Mouse (Mus musculus) myocyte (in vitro differentiated cells): Measurements from ENCODE around the gene Agmat.

Experiments
- CEBPB ChIP-seq: IDR thresholded peaks from 2 replicates; pipeline ENCODE4 v1.6.1; 2011; ENCODE audit warnings: mild to moderate bottlenecking, moderate library complexity; ENCODE audit not compliant: poor library complexity, insufficient read depth, severe bottlenecking
- E2F4 ChIP-seq: IDR thresholded peaks from one replicate; pipeline ENCODE4 v1.6.1; 2011; ENCODE audit warnings: mild to moderate bottlenecking, control low read depth, moderate library complexity; ENCODE audit not compliant: insufficient read depth
- MAX ChIP-seq: IDR thresholded peaks from one replicate; pipeline ENCODE4 v1.6.1; 2011; ENCODE audit warnings: low read depth, mild to moderate bottlenecking, control low read depth
- MYOD1 ChIP-seq, 3 experiments: IDR thresholded peaks; one replicate each; pipeline ENCODE4 v1.6.1; 2011; ENCODE audit warnings: control low read depth in 2 of 3, low read depth in 2 of 3, mild to moderate bottlenecking in 2 of 3, moderate library complexity in 1 of 3; ENCODE audit not compliant: insufficient read length in 2 of 3, control insufficient read depth in 1 of 3
- MYOG ChIP-seq, 3 experiments: IDR thresholded peaks; one replicate each; pipeline ENCODE4 v1.6.1; 2011; ENCODE audit warnings: control low read depth in 2 of 3, low read depth in 2 of 3, mild to moderate bottlenecking in 2 of 3; ENCODE audit not compliant: insufficient read length in 2 of 3, control insufficient read depth in 1 of 3, insufficient read depth in 1 of 3
- POLR2A ChIP-seq: IDR thresholded peaks from one replicate; pipeline ENCODE4 v1.6.1; 2011; ENCODE audit warnings: low read depth, mild to moderate bottlenecking, control low read depth, moderate library complexity; ENCODE audit not compliant: insufficient read length
- REST ChIP-seq: IDR thresholded peaks from one replicate; pipeline ENCODE4 v1.6.1; 2011; ENCODE audit warnings: mild to moderate bottlenecking, control low read depth, moderate library complexity; ENCODE audit not compliant: insufficient read depth, insufficient read length
- TCF3 ChIP-seq: IDR thresholded peaks from one replicate; pipeline ENCODE4 v1.6.1; 2011; ENCODE audit warnings: low read depth, control low read depth; ENCODE audit not compliant: insufficient read length
- USF1 ChIP-seq: IDR thresholded peaks from one replicate; pipeline ENCODE4 v1.6.1; 2011; ENCODE audit warnings: low read depth, mild to moderate bottlenecking, control low read depth, moderate library complexity

DNA sequence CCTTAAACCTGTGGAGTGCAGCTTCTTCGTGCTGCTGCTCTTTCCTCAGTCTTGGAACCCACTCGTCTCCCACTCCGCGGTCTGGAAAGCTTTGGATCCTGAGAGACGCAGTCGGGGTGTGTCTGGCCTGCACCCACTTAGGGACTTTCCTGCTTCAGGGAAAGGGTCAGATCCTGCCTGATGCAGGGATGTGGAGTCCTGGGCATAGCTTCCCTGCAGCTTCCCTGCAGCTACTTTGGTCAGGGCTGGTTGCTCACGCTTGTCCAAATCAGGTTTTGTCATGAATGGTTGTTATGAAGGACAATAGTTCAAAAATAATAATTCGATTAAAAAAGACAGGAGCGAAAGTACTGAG lies 11.3 kb upstream of the Agmat start:
- TF ChIP-seq MAX (no peak), MYOD1 (IDR thresholded peaks at IDR 0.05; ENCODE audit: control insufficient read depth in 1 of 3, insufficient read length in 2 of 3, low read depth in 2 of 3) (no peak), POLR2A (no peak), MYOG (IDR thresholded peaks at IDR 0.05; ENCODE audit: control insufficient read depth in 1 of 3, insufficient read depth in 1 of 3, insufficient read length in 2 of 3, low read depth in 2 of 3) (no peak), E2F4 (no peak), USF1 (no peak), CEBPB (no peak), TCF3 (no peak), REST (no peak)
